Comparison of ENCODE assay signal across 14 mouse cellular contexts in the genomic region with DNA sequence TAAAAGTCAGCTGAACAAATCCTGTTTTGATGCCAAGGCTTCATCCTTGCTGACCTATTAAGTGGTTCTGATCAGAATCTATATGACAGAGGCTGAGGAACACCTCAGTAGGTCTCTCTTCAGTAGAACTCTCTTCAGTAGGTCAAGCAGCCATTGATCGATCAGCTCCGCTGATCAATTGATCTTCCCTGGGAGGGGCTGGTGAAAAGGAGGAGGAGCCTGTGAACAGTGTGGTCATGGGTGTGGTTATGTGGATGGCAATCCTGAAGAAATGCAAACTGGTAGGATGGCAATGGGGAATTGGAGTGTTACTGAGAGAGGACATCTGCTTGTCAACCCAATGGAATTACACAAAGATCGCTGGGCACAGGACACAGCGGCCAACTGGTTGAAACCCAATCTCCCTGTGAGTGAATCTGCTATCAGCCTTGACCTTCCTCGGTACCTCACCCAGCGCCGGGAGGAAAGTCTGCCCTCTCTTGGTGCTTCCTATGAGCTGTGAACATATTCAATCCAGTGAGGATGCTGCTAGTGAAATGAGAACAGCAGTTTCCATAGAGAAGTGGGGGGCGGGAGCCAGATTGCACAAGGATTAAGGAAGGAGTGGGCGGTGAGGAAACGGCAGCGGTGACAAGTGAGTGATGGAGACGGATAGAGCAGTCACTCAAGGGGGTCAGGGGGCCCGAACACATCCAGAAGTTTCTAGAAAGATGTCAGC.
DNase-seq lines count a peak whose midpoint lies in the region; ATAC-seq and TF ChIP-seq lines count a peak whose summit lies in the region.
"Had no signal": no experiment of that assay in that cellular context is flagged by ENCODE, and none has a peak within 500 bp of the region (broad histone marks: within the 10 kb centered on the region; RNA-seq: fewer than 3 reads in every experiment).

No protein-coding gene starts in this region.

- TF ChIP-seq POLR2A in lung, adult 2 months (IDR thresholded peaks at IDR 0.05; ENCODE audit: borderline replicate concordance, extremely low read depth, low read depth, low read length) = no peak

- no peaks in the 10 kb centered on the region for H3K9me3 ChIP-seq in lung, embryonic 14.5 days (ENCODE audit: low read depth, low read length)
- H3K9me3 ChIP-seq: embryonic facial prominence, embryonic 15.5 days; heart, embryonic 15.5 days; neural tube, embryonic 13.5 days had no signal

- peak; percentile 29; the same call in 1 of the 2 replicates for TF ChIP-seq CTCF in lung, embryonic 14.5 days (IDR thresholded peaks at IDR 0.05; ENCODE audit: low read depth)
- TF ChIP-seq CTCF in lung, adult 2 months (IDR thresholded peaks at IDR 0.05; ENCODE audit: insufficient read depth, low read length) = no peak

- no peak for ATAC-seq in lung, embryonic 14.5 days (ENCODE audit: insufficient read depth)

- H3K4me3 ChIP-seq in lung, embryonic 14.5 days (ENCODE audit: low read depth, low read length) = no peak overlapping the region
- H3K4me3 ChIP-seq in lung, adult 2 months (replicated peaks; ENCODE audit: extremely low read depth, low read depth, low read length) = no peak overlapping the region
- H3K4me3 ChIP-seq: embryonic facial prominence, embryonic 15.5 days; gastrocnemius, adult 2 months; heart, embryonic 15.5 days; neural tube, embryonic 13.5 days had no signal

- H3K4me1 ChIP-seq in lung, embryonic 14.5 days (ENCODE audit: insufficient read depth) = peaks cover 11% of the 10 kb centered on the region
- H3K4me1 ChIP-seq in lung, adult 2 months (ENCODE audit: control insufficient read depth, insufficient read depth, low read length) = no peaks in the 10 kb centered on the region

- peak; percentile 14 to 32 for DNase-seq in adrenal gland, adult (ENCODE audit: inconsistent age in 2 of 2, low spot score in 1 of 2)
- DNase-seq in adrenal gland, adult 8-10 months = no peak
- no peak for DNase-seq in lung, embryonic 14.5 days
- no peak for DNase-seq in lung, adult 2 months
- DNase-seq in layer of hippocampus, adult 18-20 months (ENCODE audit: low spot score in 2 of 2) = peak; percentile 47 to 73
- DNase-seq in right cerebral cortex, adult 2 months (ENCODE audit: low spot score in 2 of 2) = peak; percentile 52 to 57
- no peak for DNase-seq in urinary bladder, postnatal 10 days (ENCODE audit: low spot score)
- no peak for DNase-seq in kidney, adult 9 months
- DNase-seq: gastrocnemius, adult 2 months; kidney, adult 2 months had no signal

- WGBS in lung, embryonic 14.5 days = 33% methylated on average over 13 of the region's 13 CpGs
- 32% methylated on average over 13 of the region's 13 CpGs for WGBS in lung, adult 2 months

- no peak overlapping the region for H3K27ac ChIP-seq in lung, embryonic 14.5 days (ENCODE audit: low read depth)
- H3K27ac ChIP-seq: embryonic facial prominence, embryonic 15.5 days; gastrocnemius, adult 2 months; heart, embryonic 15.5 days; neural tube, embryonic 13.5 days had no signal

- no peaks in the 10 kb centered on the region; the same call in 1 of the 2 replicates for H3K27me3 ChIP-seq in lung, embryonic 14.5 days (ENCODE audit: insufficient read depth, low read length)
- H3K27me3 ChIP-seq: embryonic facial prominence, embryonic 15.5 days had no signal

- no peak overlapping the region for H3K4me2 ChIP-seq in lung, embryonic 14.5 days
- H3K4me2 ChIP-seq: embryonic facial prominence, embryonic 15.5 days; heart, embryonic 15.5 days; liver, embryonic 11.5 days; neural tube, embryonic 13.5 days had no signal

- H3K36me3 ChIP-seq in lung, embryonic 14.5 days (ENCODE audit: insufficient read depth) = no peaks in the 10 kb centered on the region
- H3K36me3 ChIP-seq: embryonic facial prominence, embryonic 15.5 days; heart, embryonic 15.5 days; neural tube, embryonic 13.5 days had no signal

- H3K9ac ChIP-seq in lung, embryonic 14.5 days = no peak overlapping the region
- H3K9ac ChIP-seq: embryonic facial prominence, embryonic 15.5 days; heart, embryonic 15.5 days; neural tube, embryonic 13.5 days had no signal

Comparison
In these comparisons a context has a peak if more than half of its experiments do, and no peak if none do; other contexts are left out.
1. DNase-seq: peak in adrenal gland, adult (2 of 2), layer of hippocampus, adult 18-20 months (2 of 2) and right cerebral cortex, adult 2 months (2 of 2); none in adrenal gland, adult 8-10 months (single experiment), lung, embryonic 14.5 days (single experiment), lung, adult 2 months (single experiment), urinary bladder, postnatal 10 days (single experiment) and kidney, adult 9 months (single experiment).